ENCODE assay signal across 23 mouse cellular contexts in genomic region chr9:111735931-111736330, GRCm38 (mm10). TPM values are rescaled to one million over a fixed set of nuclear protein-coding genes. Genes with fewer than 3 reads are reported as not detected.
DNase-seq lines count a peak whose midpoint lies in the region; ATAC-seq and TF ChIP-seq lines count a peak whose summit lies in the region.
"Had no signal": no experiment of that assay in that cellular context is flagged by ENCODE, and none has a peak within 500 bp of the region (broad histone marks: within the 10 kb centered on the region; RNA-seq: fewer than 3 reads in every experiment).

No protein-coding gene starts in this region.

- no peaks in the 10 kb centered on the region for H3K9me3 ChIP-seq in liver, embryonic 11.5 days (ENCODE audit: control insufficient read depth, low read length)
- no peaks in the 10 kb centered on the region for H3K9me3 ChIP-seq in liver, postnatal 0 days (ENCODE audit: low read length)
- H3K9me3 ChIP-seq: embryonic facial prominence, embryonic 13.5 days; forebrain, embryonic 12.5 days; heart, embryonic 13.5 days; hindbrain, embryonic 12.5 days had no signal

- H3K27me3 ChIP-seq in liver, embryonic 11.5 days (replicated peaks; ENCODE audit: control insufficient read depth, insufficient read depth, low read length) = no peaks in the 10 kb centered on the region
- H3K27me3 ChIP-seq in liver, postnatal 0 days (ENCODE audit: insufficient read depth, low read length) = no peaks in the 10 kb centered on the region
- H3K27me3 ChIP-seq: embryonic facial prominence, embryonic 13.5 days; forebrain, embryonic 12.5 days; heart, embryonic 13.5 days; hindbrain, embryonic 12.5 days had no signal

- peak; percentile 10 for DNase-seq in embryo, embryonic 10 days (ENCODE audit: low spot score)
- no peak for DNase-seq in embryo, embryonic 9.5 days (ENCODE audit: extremely low spot score)
- DNase-seq in liver, embryonic 11.5 days (ENCODE audit: low spot score) = no peak
- no peak for DNase-seq in liver, postnatal 0 days
- DNase-seq in ES-CJ7 (ENCODE audit: low read depth, low spot score) = peak; percentile 17
- DNase-seq in embryo, embryonic 11 days = peak; percentile 33
- DNase-seq: adrenal gland, adult 2 months; adrenal gland, postnatal 36 days; B cell, adult 2 months; cerebellum, adult 2 months; cerebellum, postnatal 10 days; gastrocnemius, postnatal 10 days; heart, postnatal 4 days had no signal

- H3K4me3 ChIP-seq in liver, embryonic 11.5 days (ENCODE audit: low read depth, low read length) = no peak overlapping the region
- H3K4me3 ChIP-seq in liver, postnatal 0 days (ENCODE audit: low read depth, low read length) = no peak overlapping the region
- H3K4me3 ChIP-seq: embryonic facial prominence, embryonic 13.5 days; forebrain, embryonic 12.5 days; heart, embryonic 13.5 days; hindbrain, embryonic 12.5 days had no signal

- no peak for TF ChIP-seq CTCF in liver, postnatal 0 days (IDR thresholded peaks at IDR 0.05; ENCODE audit: low read depth)

- no peaks in the 10 kb centered on the region for H3K4me1 ChIP-seq in liver, embryonic 11.5 days (replicated peaks; ENCODE audit: control insufficient read depth, insufficient read depth, low read length)
- peaks cover 9% of the 10 kb centered on the region for H3K4me1 ChIP-seq in liver, postnatal 0 days (ENCODE audit: insufficient read depth)
- H3K4me1 ChIP-seq: forebrain, embryonic 12.5 days; heart, embryonic 13.5 days; hindbrain, embryonic 12.5 days had no signal

- ATAC-seq in liver, embryonic 11.5 days (replicated peaks; ENCODE audit: low FRiP score) = 0 out of 2 replicates have a peak, but pooled peaks have one; percentile 26
- no peak for ATAC-seq in liver, postnatal 0 days
- ATAC-seq in megakaryocyte progenitor cell, adult 5-6 weeks (replicated peaks; ENCODE audit: poor library complexity) = no peak
- ATAC-seq: CD4-positive, CD25-positive, alpha-beta regulatory T cell, adult 4 months; forebrain, embryonic 16.5 days; hindbrain, embryonic 16.5 days; inflammation-experienced regulatory T-cells, adult 6 months had no signal

- H3K36me3 ChIP-seq in liver, embryonic 11.5 days (ENCODE audit: control insufficient read depth, insufficient read depth, low read length) = no peaks in the 10 kb centered on the region
- H3K36me3 ChIP-seq in liver, postnatal 0 days (replicated peaks; ENCODE audit: insufficient read depth, low read length) = no peaks in the 10 kb centered on the region
- H3K36me3 ChIP-seq: embryonic facial prominence, embryonic 13.5 days; forebrain, embryonic 12.5 days; heart, embryonic 13.5 days; hindbrain, embryonic 12.5 days had no signal

- H3K9ac ChIP-seq in liver, embryonic 11.5 days (ENCODE audit: low read depth, low read length) = no peak overlapping the region
- no peak overlapping the region for H3K9ac ChIP-seq in liver, postnatal 0 days (replicated peaks)
- H3K9ac ChIP-seq: embryonic facial prominence, embryonic 13.5 days; forebrain, embryonic 12.5 days; heart, embryonic 13.5 days; hindbrain, embryonic 12.5 days had no signal

- no peak for TF ChIP-seq EP300 in liver, postnatal 0 days (IDR thresholded peaks at IDR 0.05; ENCODE audit: low read depth)

- H3K4me2 ChIP-seq in liver, embryonic 11.5 days = no peak overlapping the region
- no peak overlapping the region for H3K4me2 ChIP-seq in liver, postnatal 0 days (ENCODE audit: low read depth, low read length)
- H3K4me2 ChIP-seq: embryonic facial prominence, embryonic 13.5 days; forebrain, embryonic 12.5 days; heart, embryonic 13.5 days; hindbrain, embryonic 12.5 days had no signal

- 76% methylated on average over 3 of the region's 3 CpGs for WGBS in liver, embryonic 11.5 days
- WGBS in liver, postnatal 0 days (ENCODE audit: insufficient replicate concordance) = 80% methylated on average over 3 of the region's 3 CpGs

- H3K27ac ChIP-seq in liver, embryonic 11.5 days (ENCODE audit: low read depth, low read length) = no peak overlapping the region
- no peak overlapping the region for H3K27ac ChIP-seq in liver, postnatal 0 days (ENCODE audit: low read depth)
- H3K27ac ChIP-seq: embryonic facial prominence, embryonic 13.5 days; forebrain, embryonic 12.5 days; heart, embryonic 13.5 days; hindbrain, embryonic 12.5 days had no signal

RNA-seq across cellular contexts. Expression of gene Stac, which starts 45.8 kb away (rescaled TPM):
- 0.58 and 0.69 TPM in 2 replicates for polyA plus RNA-seq in liver, embryonic 11.5 days (2014; fragmentation: Nextera tagmentation; extraction: Ambion mirVana)
- 0.05 TPM in 1 of 2 replicates, not detected in the other for polyA plus RNA-seq in liver, postnatal 0 days (2015; fragmentation: Nextera tagmentation; extraction: Ambion mirVana)
- not detected in 2 replicates for total RNA-seq in megakaryocyte progenitor cell, adult 5-6 weeks (2015)
- not detected in 2 replicates for total RNA-seq in megakaryocyte progenitor cell, adult 5-6 weeks (2017)
- total RNA-seq: MEL had no signal
- polyA plus RNA-seq: CD4-positive, CD25-positive, alpha-beta regulatory T cell, adult 4 months; inflammation-experienced regulatory T-cells, adult 6 months had no signal

Comparison
In these comparisons a context has a peak if more than half of its experiments do, and no peak if none do; other contexts are left out.
1. DNase-seq: peak in embryo, embryonic 10 days (single experiment), ES-CJ7 (single experiment) and embryo, embryonic 11 days (single experiment); none in embryo, embryonic 9.5 days (single experiment), liver, embryonic 11.5 days (single experiment) and liver, postnatal 0 days (single experiment).